In genomic region chr2:33316516-33316915, GRCm38 (mm10) we compare ENCODE assay signal across 8 mouse cellular contexts. TPM values are rescaled to one million over a fixed set of nuclear protein-coding genes. Genes with fewer than 3 reads are reported as not detected.
DNase-seq lines count a peak whose midpoint lies in the region; ATAC-seq and TF ChIP-seq lines count a peak whose summit lies in the region.

No protein-coding gene starts in this region.

- H3K4me2 ChIP-seq in hindbrain, embryonic 15.5 days: no peak overlapping the region

- peak; percentile 84 for TF ChIP-seq CTCF in left cerebral cortex, adult 2 months (IDR thresholded peaks at IDR 0.05)

- ATAC-seq in common myeloid progenitor, adult 5-6 weeks (replicated peaks; ENCODE audit: low read depth, poor library complexity, severe bottlenecking): peak; percentile 98
- peak; percentile 81 for ATAC-seq in hindbrain, embryonic 15.5 days (ENCODE audit: low FRiP score, low read depth)
- peak; percentile 96 for ATAC-seq in megakaryocyte-erythroid progenitor cell, adult 5-6 weeks (replicated peaks; ENCODE audit: low FRiP score, low TSS enrichment, poor library complexity, severe bottlenecking)

- no peak overlapping the region for H3K9ac ChIP-seq in hindbrain, embryonic 15.5 days

- intact Hi-C loops in left cerebral cortex, adult 2 months (cut with DNase I): loop anchor here (5.0 kb wide), 3 partner anchors 49 to 99 kb away; partner anchors contain the start of gene Angptl2

- WGBS in hindbrain, embryonic 15.5 days: 6% methylated on average over 7 of the region's 7 CpGs

- H3K36me3 ChIP-seq in hindbrain, embryonic 15.5 days: peaks cover 4% of the 10 kb centered on the region; the same call in 1 of the 2 replicates

- DNase-seq in adipocyte (ENCODE audit: low spot score): peak; percentile 97
- peak; percentile 88 to 90 for DNase-seq in gastrocnemius, adult 8-10 months (ENCODE audit: low spot score in 2 of 2)
- DNase-seq in left cerebral cortex, adult 2 months (ENCODE audit: extremely low spot score in 1 of 2, low spot score in 2 of 2): peak; percentile 61 to 62
- peak; percentile 54 for DNase-seq in right cerebral cortex, postnatal 25 days
- DNase-seq in yolk sac, embryonic 10.5 days (ENCODE audit: low spot score): peak; percentile 44

- H3K4me1 ChIP-seq in hindbrain, embryonic 15.5 days (replicated peaks): peaks cover 15% of the 10 kb centered on the region

- peak overlapping the region; percentile 38; the same call in 1 of the 2 replicates for H3K27ac ChIP-seq in hindbrain, embryonic 15.5 days (replicated peaks)
- peak overlapping the region; percentile 64 for H3K27ac ChIP-seq in left cerebral cortex, adult 2 months

- no peak overlapping the region for H3K4me3 ChIP-seq in hindbrain, embryonic 15.5 days
- no peak overlapping the region for H3K4me3 ChIP-seq in left cerebral cortex, adult 2 months

- H3K9me3 ChIP-seq in hindbrain, embryonic 15.5 days: no peaks in the 10 kb centered on the region

- no peaks in the 10 kb centered on the region for H3K27me3 ChIP-seq in hindbrain, embryonic 15.5 days

RNA-seq across cellular contexts. Expression of gene Ralgps1, which starts 54.8 kb away (rescaled TPM):
- total RNA-seq in common myeloid progenitor, adult 5-6 weeks (2017): 2.0 and 2.3 TPM in 2 replicates
- 1 to 10 TPM; 1.8 to 3.2 (median 2.2) TPM for total RNA-seq in gastrocnemius, adult 8-10 months (2022)
- 37.2 and 42.8 TPM in 2 replicates for polyA plus RNA-seq in hindbrain, embryonic 15.5 days (2015; fragmentation: Nextera tagmentation; extraction: Ambion mirVana)
- total RNA-seq in left cerebral cortex, adult 2 months (2021): 10 to 100 TPM; 62.8 to 70.2 TPM
- total RNA-seq in megakaryocyte-erythroid progenitor cell, adult 5-6 weeks (2014; fragmentation: Nextera tagmentation): 1.9 and 3.0 TPM in 2 replicates
- 0.66 and 0.76 TPM in 2 replicates for total RNA-seq in megakaryocyte-erythroid progenitor cell, adult 5-6 weeks (2017)

Comparison
In these comparisons a context has a peak if more than half of its experiments do, and no peak if none do; other contexts are left out.
1. DNase-seq: peak in every context shown above with its lines; median percentile 97 in adipocyte; 89 in gastrocnemius, adult 8-10 months; 62 in left cerebral cortex, adult 2 months; 54 in right cerebral cortex, postnatal 25 days; 44 in yolk sac, embryonic 10.5 days.
2. RNA of gene Ralgps1, which starts 54.8 kb away (total RNA-seq): 62.8 to 70.2 TPM in left cerebral cortex, adult 2 months; 1.8 to 3.2 TPM in gastrocnemius, adult 8-10 months, 2.0 to 2.3 TPM in common myeloid progenitor, adult 5-6 weeks and 0.66 to 3.0 TPM in megakaryocyte-erythroid progenitor cell, adult 5-6 weeks; every median in the first group is over 10 times any median in the second.
3. Peak in every context shown above with its lines, with median percentiles within 50 percentile points of each other: ATAC-seq.